Mouse (Mus musculus) heart, postnatal 0 days (tissue): ENCODE data around the gene Tm7sf2.

ENCODE experiments used
- CTCF ChIP-seq: IDR thresholded peaks from 2 replicates; pipeline ENCODE4 v1.5.1; 2016; ENCODE audit warnings: antibody characterized with exemption, control low read depth, low read depth
- EP300 ChIP-seq: IDR thresholded peaks from 2 replicates; pipeline ENCODE4 v1.6.1; 2016; ENCODE audit warnings: antibody characterized with exemption, low read depth

GRCm38 (mm10) chr19:6102169-6102853, 34.1 kb upstream of the Tm7sf2 start:
- TF ChIP-seq CTCF (no peak), EP300 (no peak)
